Mouse (Mus musculus): Measurements from ENCODE around the gene Slc13a3.
A peak's percentile ranks its signal among the peaks of the same experiment; 100 is the strongest.

The Slc13a3 gene

GRCm38 (mm10) chr2:165475850-165476249 lies 2.8 kb upstream of the Slc13a3 start:
- no peak for DNase-seq (ENCODE audit: low spot score in 2 of 2)

GRCm38 (mm10) chr2:165475412-165475811 lies 2.4 kb upstream of the Slc13a3 start:
- DNase-seq (ENCODE audit: low spot score in 2 of 2), result no peak

GRCm38 (mm10) chr2:165471943-165472342 lies 1.1 kb downstream of the Slc13a3 start:
- no peak for DNase-seq (ENCODE audit: low spot score in 2 of 2)

GRCm38 (mm10) chr2:165470167-165470566 lies 2.9 kb downstream of the Slc13a3 start:
- no peak for DNase-seq (ENCODE audit: low spot score in 2 of 2)

GRCm38 (mm10) chr2:165467824-165468452 lies 5.1 kb downstream of the Slc13a3 start:
- DNase-seq (ENCODE audit: low spot score in 2 of 2), result no peak

GRCm38 (mm10) chr2:165459663-165460062 lies 13.4 kb downstream of the Slc13a3 start:
- no peak for DNase-seq (ENCODE audit: low spot score in 2 of 2)

- no peak for DNase-seq (ENCODE audit: low spot score in 2 of 2)
Observed at GRCm38 (mm10) chr2:165458189-165458588, 14.8 kb downstream of the Slc13a3 start.

- DNase-seq (ENCODE audit: low spot score in 2 of 2), result no peak
Observed at GRCm38 (mm10) chr2:165456710-165457109, 16.3 kb downstream of the Slc13a3 start.

GRCm38 (mm10) chr2:165452730-165453693 lies 20.0 kb downstream of the Slc13a3 start:
- DNase-seq (ENCODE audit: low spot score in 2 of 2), result no peak

GRCm38 (mm10) chr2:165448475-165448874 lies 24.6 kb downstream of the Slc13a3 start:
- no peak for DNase-seq (ENCODE audit: low spot score in 2 of 2)

GRCm38 (mm10) chr2:165444861-165445260 lies 28.2 kb downstream of the Slc13a3 start:
- DNase-seq (ENCODE audit: low spot score in 2 of 2), result no peak

- DNase-seq (ENCODE audit: low spot score in 2 of 2), result no peak
Observed at GRCm38 (mm10) chr2:165442981-165443380, 30.0 kb downstream of the Slc13a3 start.

GRCm38 (mm10) chr2:165441613-165442012 lies 31.4 kb downstream of the Slc13a3 start:
- DNase-seq (ENCODE audit: low spot score in 2 of 2), result no peak

GRCm38 (mm10) chr2:165439613-165440012 lies 33.4 kb downstream of the Slc13a3 start:
- no peak for DNase-seq (ENCODE audit: low spot score in 2 of 2)

GRCm38 (mm10) chr2:165438881-165439280 lies 34.1 kb downstream of the Slc13a3 start:
- no peak for DNase-seq (ENCODE audit: low spot score in 2 of 2)

- no peak for DNase-seq (ENCODE audit: low spot score in 2 of 2)
Observed at GRCm38 (mm10) chr2:165428694-165429093, 44.3 kb downstream of the Slc13a3 start.

- peak in 1 of 2 experiments; percentile 17 for DNase-seq (ENCODE audit: low spot score in 2 of 2)
Observed at GRCm38 (mm10) chr2:165420195-165420594, 52.8 kb downstream of the Slc13a3 start.

- peak in 1 of 2 experiments; percentile 36 for DNase-seq (ENCODE audit: low spot score in 2 of 2)
Observed at GRCm38 (mm10) chr2:165419670-165420111, 53.3 kb downstream of the Slc13a3 start.

- DNase-seq (ENCODE audit: low spot score in 2 of 2), result no peak
Observed at GRCm38 (mm10) chr2:165418577-165418976, 54.5 kb downstream of the Slc13a3 start.

- DNase-seq (ENCODE audit: low spot score in 2 of 2), result peak; percentile 68 to 70
Observed at GRCm38 (mm10) chr2:165417291-165417690, 55.7 kb downstream of the Slc13a3 start.

GRCm38 (mm10) chr2:165415795-165416194 lies 57.2 kb downstream of the Slc13a3 start:
- DNase-seq (ENCODE audit: low spot score in 2 of 2), result no peak

GRCm38 (mm10) chr2:165415141-165415721 lies 57.8 kb downstream of the Slc13a3 start:
- DNase-seq (ENCODE audit: low spot score in 2 of 2), result no peak

Data from frontal cortex, postnatal 36 days (tissue).